Mouse (Mus musculus) heart, postnatal 25 days (tissue): ENCODE results near the gene Pla2g2f. TPM values are rescaled to one million over a fixed set of nuclear protein-coding genes. Genes with fewer than 3 reads are reported as not detected.

Experiments used
- DNase-seq: peaks from one replicate; pipeline ENCODE4 v3.0.0; 2022; ENCODE audit warnings: low spot score
- intact Hi-C: fragments of 180-260 bp; cut with DNase I; formaldehyde crosslinking; loops from one replicate; pipeline ENCODE4 v1.15.1; 2025
- total RNA-seq, 2 experiments: library from RNA; stranded (reverse); gene quantifications; 2 replicates each; pipeline ENCODE4 v1.2.3; 2021

Pla2g2f gene
- total RNA-seq: under 1 TPM; 0.13 to 0.22 TPM

GRCm38 (mm10) chr4:138757416-138757815 is at the start of gene Pla2g2f:
Gene Pla2g2f, minus strand, starts transcription at chr4:138757626.
- intact Hi-C loops: no loop called here
- DNase-seq: no peak

- no peak for DNase-seq
- intact Hi-C loops: no loop called here
These were observed 49.6 kb upstream of the Pla2g2f start for GRCm38 (mm10) chr4:138806920-138807541.

GRCm38 (mm10) chr4:138806160-138806559 is 48.7 kb upstream of the Pla2g2f start:
- intact Hi-C loops: no loop called here
- no peak for DNase-seq

- DNase-seq: no peak
- intact Hi-C loops: no loop called here
These were observed 47.8 kb upstream of the Pla2g2f start for GRCm38 (mm10) chr4:138805248-138805647.

GRCm38 (mm10) chr4:138802917-138803316 is 45.5 kb upstream of the Pla2g2f start:
- DNase-seq: no peak
- intact Hi-C loops: no loop called here

GRCm38 (mm10) chr4:138801631-138802030 is 44.2 kb upstream of the Pla2g2f start:
- intact Hi-C loops: no loop called here
- DNase-seq: no peak

GRCm38 (mm10) chr4:138800134-138800744 is 42.8 kb upstream of the Pla2g2f start:
- intact Hi-C loops: no loop called here
- no peak for DNase-seq

- DNase-seq: no peak
- intact Hi-C loops: no loop called here
These were observed 39.8 kb upstream of the Pla2g2f start for GRCm38 (mm10) chr4:138797217-138797570.

GRCm38 (mm10) chr4:138796513-138797216 is 39.2 kb upstream of the Pla2g2f start:
- DNase-seq: no peak
- intact Hi-C loops: no loop called here

- DNase-seq: no peak
- intact Hi-C loops: no loop called here
These were observed 36.9 kb upstream of the Pla2g2f start for GRCm38 (mm10) chr4:138794344-138794743.

- intact Hi-C loops: loop anchor here (1.0 to 2.0 kb wide), 2 partner anchors 44 to 85 kb away; no protein-coding TSS in a partner anchor
- no peak for DNase-seq
These were observed 35.9 kb upstream of the Pla2g2f start for GRCm38 (mm10) chr4:138793276-138793675.

GRCm38 (mm10) chr4:138792599-138792998 is 35.2 kb upstream of the Pla2g2f start:
- intact Hi-C loops: loop anchor here (2.0 kb wide), 1 partner anchor 44 kb away; no protein-coding TSS in a partner anchor
- DNase-seq: no peak

- intact Hi-C loops: no loop called here
- no peak for DNase-seq
These were observed 34.0 kb upstream of the Pla2g2f start for GRCm38 (mm10) chr4:138791452-138791851.

- no peak for DNase-seq
- intact Hi-C loops: no loop called here
These were observed 31.0 kb upstream of the Pla2g2f start for GRCm38 (mm10) chr4:138788381-138788780.

GRCm38 (mm10) chr4:138786141-138786540 is 28.7 kb upstream of the Pla2g2f start:
- intact Hi-C loops: no loop called here
- no peak for DNase-seq

- intact Hi-C loops: no loop called here
- no peak for DNase-seq
These were observed 28.3 kb upstream of the Pla2g2f start for GRCm38 (mm10) chr4:138785721-138786120.

- intact Hi-C loops: no loop called here
- no peak for DNase-seq
These were observed 24.7 kb upstream of the Pla2g2f start for GRCm38 (mm10) chr4:138782098-138782497.

- intact Hi-C loops: no loop called here
- DNase-seq: no peak
These were observed 22.9 kb upstream of the Pla2g2f start for GRCm38 (mm10) chr4:138780300-138780699.

- intact Hi-C loops: no loop called here
- no peak for DNase-seq
These were observed 20.3 kb upstream of the Pla2g2f start for GRCm38 (mm10) chr4:138777417-138778407.

GRCm38 (mm10) chr4:138775435-138775834 is 18.0 kb upstream of the Pla2g2f start, which contains the start of gene Pla2g2d:
Gene Pla2g2d, plus strand, starts transcription at chr4:138775735.
- intact Hi-C loops: no loop called here

More at GRCm38 (mm10) chr4:138775435-138775834, 18.0 kb upstream of the Pla2g2f start, which contains the start of gene Pla2g2d:
- no peak for DNase-seq
